Mouse (Mus musculus) hindbrain, embryonic 13.5 days (tissue): ENCODE measurements at regions not wholly inside any gene's neighbourhood (a gene's known extent, or its start where the extent isn't known, plus 50 kb on each side); places are given as distances from the start of the nearest gene placed in this dataset.
"Not testable (repeated sequence)": the region's sequence is repeated elsewhere in the genome, so short reads cannot be mapped to it uniquely, and the experiment has no call there.

Source experiments
- ATAC-seq: fragments of 200-750 bp; cut with Nextera tagmentation; 2 replicates; pipeline ENCODE4 v1.8.0; 2017; ENCODE audit warnings: moderate TSS enrichment; ENCODE audit not compliant: low FRiP score
- H3K27ac ChIP-seq: fragments of 300-500 bp; sonication (generic); 2 replicates; pipeline ENCODE4 v1.5.1; 2015; ENCODE audit warnings: inconsistent platforms, mild to moderate bottlenecking, moderate library complexity
- H3K27me3 ChIP-seq: fragments of 300-500 bp; sonication (generic); 2 replicates; pipeline ENCODE4 v1.6.1; 2015; ENCODE audit warnings: mild to moderate bottlenecking, inconsistent platforms
- H3K36me3 ChIP-seq: fragments of 300-500 bp; sonication (generic); 2 replicates; pipeline ENCODE4 v1.6.1; 2015; ENCODE audit warnings: mild to moderate bottlenecking, inconsistent platforms
- H3K4me1 ChIP-seq: fragments of 300-500 bp; sonication (generic); replicated peaks from 2 replicates; pipeline ENCODE4 v1.6.1; 2015; ENCODE audit warnings: inconsistent platforms
- H3K4me2 ChIP-seq: fragments of 300-500 bp; sonication (generic); 2 replicates; pipeline ENCODE4 v1.6.1; 2015; ENCODE audit warnings: inconsistent platforms, mild to moderate bottlenecking, moderate library complexity
- H3K4me3 ChIP-seq: fragments of 300-500 bp; sonication (generic); 2 replicates; pipeline ENCODE4 v1.5.1; 2015; ENCODE audit warnings: mild to moderate bottlenecking, inconsistent platforms
- H3K9ac ChIP-seq: fragments of 300-500 bp; sonication (generic); 2 replicates; pipeline ENCODE4 v1.6.1; 2015; ENCODE audit warnings: mild to moderate bottlenecking, inconsistent platforms
- H3K9me3 ChIP-seq: fragments of 300-500 bp; sonication (generic); 2 replicates; pipeline ENCODE4 v1.6.1; 2016; ENCODE audit warnings: inconsistent platforms
- WGBS: fragments of 180-500 bp; shearing (Covaris S2); methylation state at CpG from one replicate; pipeline ENCODE4 v1.1.7; 2015; 5-methylcytosine and 5-hydroxymethylcytosine counted together

DNA sequence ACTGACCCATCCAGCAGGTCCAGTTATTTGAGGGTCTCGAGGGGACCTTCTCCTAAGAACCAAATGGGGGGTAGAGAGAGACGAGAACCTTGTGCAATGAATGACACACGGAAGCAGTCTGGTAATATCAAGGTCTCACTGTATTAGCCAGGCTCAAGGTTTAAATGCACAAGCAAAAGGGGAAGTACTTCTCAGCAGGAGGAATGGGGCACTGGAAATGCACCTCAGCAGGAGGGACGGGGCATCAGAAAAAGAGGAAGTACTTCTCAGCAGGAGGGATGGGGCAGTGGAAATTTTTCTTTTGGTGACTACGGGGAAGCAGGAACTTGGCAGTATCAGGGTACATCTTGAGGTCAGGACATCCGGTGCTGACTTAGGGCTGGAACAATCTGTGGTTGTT, 74.9 kb upstream of the Vmn1r3 start:
- not testable (repeated sequence) for H3K4me1 ChIP-seq, H3K36me3 ChIP-seq
- WGBS, result 71% methylated on average over 6 of the region's 6 CpGs

DNA sequence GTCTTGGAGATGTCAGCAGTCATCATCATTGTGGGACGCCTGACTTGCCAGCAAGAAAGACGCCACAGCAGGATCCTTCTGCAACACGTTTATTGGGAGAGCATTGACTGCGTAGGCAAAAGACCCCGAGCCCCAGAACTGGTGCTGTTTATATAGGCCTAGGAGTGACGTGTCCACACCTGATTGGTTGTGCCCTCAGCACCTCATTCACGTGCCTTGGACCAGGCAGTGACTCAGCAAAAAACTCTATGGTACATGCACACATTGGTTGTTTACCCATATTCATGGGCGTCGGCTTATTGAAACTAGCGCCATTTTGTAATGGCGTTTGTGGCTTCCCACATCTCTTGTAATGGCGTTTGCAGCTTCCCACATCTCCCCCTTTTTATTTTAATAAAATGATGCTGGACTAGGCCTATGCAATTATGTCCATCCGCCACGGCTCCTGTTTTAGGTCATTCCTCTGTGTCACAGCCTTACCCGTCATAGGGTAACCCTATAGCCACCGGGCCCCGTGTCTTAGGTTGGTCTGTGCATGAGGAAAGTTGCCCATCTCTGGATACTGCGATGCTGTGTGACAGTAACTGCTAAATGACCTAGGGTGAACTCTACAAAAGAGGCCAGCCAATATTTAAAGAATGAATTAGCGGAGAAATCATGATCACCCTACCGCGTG, 67.6 kb upstream of the Vmn1r3 start:
- not testable (repeated sequence) for ATAC-seq, H3K9ac ChIP-seq, H3K4me2 ChIP-seq, H3K4me3 ChIP-seq, H3K27me3 ChIP-seq, H3K36me3 ChIP-seq, H3K27ac ChIP-seq, H3K4me1 ChIP-seq
- H3K9me3 ChIP-seq, result peaks cover 45% of the 10 kb centered on the region
- WGBS, result 89% methylated on average over 21 of the region's 21 CpGs

More for the DNA sequence above, 74.9 kb upstream of the Vmn1r3 start:
- not testable (repeated sequence) for H3K4me3 ChIP-seq, H3K27ac ChIP-seq, ATAC-seq, H3K4me2 ChIP-seq, H3K27me3 ChIP-seq, H3K9ac ChIP-seq, H3K9me3 ChIP-seq

DNA sequence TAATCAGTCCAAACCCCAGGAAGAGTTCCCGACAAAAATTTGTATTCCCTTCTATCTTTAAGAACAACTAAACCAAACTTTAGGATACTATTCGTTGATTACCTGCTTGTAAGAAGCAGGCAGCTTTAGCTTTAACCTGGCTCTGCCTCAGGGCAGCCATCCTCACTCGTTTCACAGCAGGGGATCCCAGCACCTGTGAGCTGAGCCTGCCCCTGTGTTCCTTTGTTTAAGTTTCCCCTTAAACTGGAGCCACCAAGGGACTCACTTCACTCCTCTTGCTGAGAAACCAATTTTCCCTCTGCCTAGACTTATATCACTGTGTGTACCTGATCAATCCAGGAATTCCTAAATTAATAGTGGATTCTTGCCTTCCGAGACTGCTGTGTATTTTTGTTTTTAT, 65.1 kb upstream of the Vmn1r3 start:
- H3K4me1 ChIP-seq, H3K9ac ChIP-seq, H3K27me3 ChIP-seq, ATAC-seq, H3K27ac ChIP-seq, H3K4me3 ChIP-seq, H3K36me3 ChIP-seq, H3K4me2 ChIP-seq: not testable (repeated sequence)
- H3K9me3 ChIP-seq, result peaks cover 50% of the 10 kb centered on the region
- 57% methylated on average over 4 of the region's 4 CpGs for WGBS

DNA sequence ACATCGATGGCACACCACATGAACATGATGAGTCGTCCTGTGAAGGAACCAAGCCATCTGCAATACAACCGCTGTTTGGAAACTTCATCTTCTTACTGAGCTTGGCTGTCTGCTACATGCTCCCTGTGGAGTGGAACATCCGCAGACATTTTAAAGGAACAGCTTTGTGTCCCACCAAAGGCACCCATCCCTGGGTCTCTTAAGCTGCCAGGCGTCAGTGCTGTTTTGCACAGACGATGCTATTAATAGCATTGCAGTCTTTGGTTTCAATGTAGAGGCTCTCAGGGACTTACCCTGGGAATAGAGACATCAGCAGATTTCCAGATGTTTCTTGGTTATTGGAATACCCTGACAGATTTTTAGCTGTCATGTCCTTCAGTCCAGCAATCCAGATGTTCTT, 56.9 kb upstream of the Vmn1r3 start:
- ATAC-seq, H3K9ac ChIP-seq, H3K4me3 ChIP-seq, H3K27me3 ChIP-seq, H3K27ac ChIP-seq, H3K4me1 ChIP-seq, H3K4me2 ChIP-seq, H3K36me3 ChIP-seq: not testable (repeated sequence)
- H3K9me3 ChIP-seq, result peaks cover 15% of the 10 kb centered on the region
- 78% methylated on average over 6 of the region's 6 CpGs for WGBS

DNA sequence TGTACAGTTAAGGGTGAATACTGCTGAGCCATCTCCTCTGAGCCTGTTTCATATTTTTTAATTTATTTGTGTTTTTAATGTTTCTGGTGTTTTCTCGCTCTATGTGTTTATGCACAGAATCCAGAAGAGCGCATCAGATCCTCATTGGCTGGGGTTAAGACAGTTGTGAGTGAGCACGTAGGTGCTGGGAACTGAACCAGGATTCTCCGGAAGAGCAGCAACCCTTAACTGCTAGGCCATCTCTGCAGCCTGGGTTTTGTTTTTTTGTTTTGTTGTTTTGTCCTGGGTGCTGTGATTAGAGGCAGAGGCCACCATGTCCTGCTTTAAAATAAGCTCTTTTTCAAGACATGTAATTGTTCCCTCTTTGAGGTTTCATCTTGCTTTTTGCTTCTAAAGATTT, 56.2 kb upstream of the Vmn1r3 start:
- not testable (repeated sequence) for H3K36me3 ChIP-seq, H3K4me2 ChIP-seq, H3K4me1 ChIP-seq, H3K27ac ChIP-seq, H3K4me3 ChIP-seq, H3K27me3 ChIP-seq, H3K9ac ChIP-seq
- 0 out of 2 replicates have a peak, but pooled peaks have one; percentile 39 for ATAC-seq
- WGBS, result 72% methylated on average over 4 of the region's 4 CpGs
- H3K9me3 ChIP-seq, result peaks cover 10% of the 10 kb centered on the region

DNA sequence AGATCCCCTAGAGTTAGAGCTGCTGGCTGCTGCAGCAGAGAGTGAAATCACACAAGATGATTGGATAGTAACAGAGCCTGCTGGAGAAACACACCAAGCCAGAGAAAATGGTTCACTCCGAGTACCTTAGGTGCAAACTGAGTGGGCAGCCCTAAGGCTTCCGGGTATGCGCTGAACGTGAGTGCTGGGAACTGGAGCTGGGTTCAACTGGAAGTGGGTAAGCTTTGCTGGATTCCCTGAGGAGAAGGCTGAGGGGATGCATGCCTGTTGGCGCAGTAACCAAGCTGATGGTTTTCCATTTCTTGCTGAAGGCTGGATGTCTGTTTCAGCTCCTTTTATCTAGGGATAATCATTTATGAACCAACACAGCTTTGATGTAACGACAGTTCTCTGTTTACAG, 53.3 kb upstream of the Vmn1r3 start:
- not testable (repeated sequence) for H3K27ac ChIP-seq, H3K4me1 ChIP-seq, H3K4me2 ChIP-seq, H3K27me3 ChIP-seq, H3K4me3 ChIP-seq, H3K36me3 ChIP-seq, H3K9ac ChIP-seq, ATAC-seq
- H3K9me3 ChIP-seq, result peaks cover 15% of the 10 kb centered on the region
- WGBS, result 65% methylated on average over 6 of the region's 6 CpGs

DNA sequence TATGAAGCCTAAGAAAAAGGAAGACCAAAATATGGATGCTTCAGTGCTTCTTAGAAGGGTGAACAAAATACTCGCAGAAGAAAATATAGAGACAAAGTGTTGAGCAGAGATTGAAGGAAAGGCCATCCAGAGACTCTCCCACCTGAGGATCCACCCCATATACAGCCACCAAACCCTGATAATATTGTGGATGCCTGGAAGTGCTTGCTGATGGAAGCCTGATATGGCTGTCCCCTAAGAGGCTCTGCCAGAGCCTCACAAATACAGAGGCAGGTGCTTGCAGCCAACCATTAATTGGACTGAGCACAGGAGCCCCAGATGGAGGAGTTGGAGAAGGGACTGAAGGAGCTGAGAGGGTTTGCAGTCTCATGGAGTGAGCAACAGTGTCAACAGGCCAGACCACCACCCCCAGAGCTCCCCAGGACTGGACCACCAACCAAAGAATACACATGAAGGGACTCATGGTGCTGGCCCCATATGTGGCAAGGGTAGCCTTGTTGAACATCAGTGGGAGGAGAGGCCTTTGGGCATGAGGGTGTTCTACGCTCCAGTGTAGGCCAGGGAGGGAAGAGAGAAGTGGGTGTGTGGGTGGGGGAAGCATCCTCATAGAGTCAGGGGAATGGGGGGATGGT, 51.1 kb upstream of the Vmn1r3 start:
- H3K4me1 ChIP-seq, H3K27me3 ChIP-seq, H3K9ac ChIP-seq, H3K27ac ChIP-seq, H3K4me3 ChIP-seq, H3K4me2 ChIP-seq, H3K36me3 ChIP-seq: not testable (repeated sequence)
- WGBS, result 22% methylated on average over 2 of the region's 2 CpGs
- peaks cover 21% of the 10 kb centered on the region for H3K9me3 ChIP-seq
- peak; percentile 50; the same call in 1 of the 2 replicates for ATAC-seq
